Mouse (Mus musculus): ENCODE measurements around the gene Hps4. TPM values are rescaled to one million over a fixed set of nuclear protein-coding genes. Genes with fewer than 3 reads are reported as not detected.

The Hps4 gene
- polyA plus RNA-seq (2014; fragmentation: Illumina TruSeq; extraction: RNeasy Lipid Tissue Mini Kit (QIAGEN cat#74804); ENCODE audit: low read depth, low replicate concordance): 71.4 TPM

DNA sequence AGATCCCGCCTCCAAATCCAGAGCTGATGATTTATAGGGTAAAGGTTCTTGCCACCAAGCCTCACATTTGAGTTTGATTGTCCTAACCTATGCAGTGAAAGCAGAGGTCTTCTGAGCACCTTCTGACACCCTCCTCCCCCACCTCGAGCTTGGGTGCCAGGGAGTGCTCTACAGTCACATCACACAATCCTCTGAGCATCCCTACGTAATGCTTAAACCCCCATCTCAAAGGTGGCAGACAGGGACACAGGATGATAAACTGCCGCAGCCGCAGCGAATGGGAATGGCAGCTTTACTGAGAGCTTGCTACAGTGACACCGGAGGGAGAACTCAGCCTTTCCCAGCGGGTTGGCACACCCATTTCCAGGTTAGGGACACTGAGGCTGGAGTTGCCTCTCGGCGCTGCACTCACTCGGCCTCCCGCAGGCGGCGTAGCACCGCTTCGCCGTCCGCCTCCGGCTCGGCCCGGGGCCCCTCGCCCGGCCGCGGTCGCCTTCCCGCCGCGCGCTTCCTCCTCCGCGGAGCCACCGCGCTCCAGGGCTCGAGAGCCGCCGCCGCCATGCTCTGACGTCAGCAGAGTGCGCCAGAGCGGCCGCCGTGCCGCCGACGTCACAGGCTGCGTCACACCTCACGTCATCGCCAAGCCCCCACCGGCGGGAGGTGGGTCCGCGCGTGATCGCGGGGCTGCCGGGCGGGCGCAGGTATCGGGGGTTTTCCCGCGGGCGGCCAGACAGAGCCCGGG lies at the start of gene Hps4, which contains the start of gene Srrd:
Gene Hps4, plus strand, starts transcription at position 621 of the 742 bp plus-strand sequence.
Gene Srrd, minus strand, starts transcription at position 578 of the 742 bp plus-strand sequence.

DNA sequence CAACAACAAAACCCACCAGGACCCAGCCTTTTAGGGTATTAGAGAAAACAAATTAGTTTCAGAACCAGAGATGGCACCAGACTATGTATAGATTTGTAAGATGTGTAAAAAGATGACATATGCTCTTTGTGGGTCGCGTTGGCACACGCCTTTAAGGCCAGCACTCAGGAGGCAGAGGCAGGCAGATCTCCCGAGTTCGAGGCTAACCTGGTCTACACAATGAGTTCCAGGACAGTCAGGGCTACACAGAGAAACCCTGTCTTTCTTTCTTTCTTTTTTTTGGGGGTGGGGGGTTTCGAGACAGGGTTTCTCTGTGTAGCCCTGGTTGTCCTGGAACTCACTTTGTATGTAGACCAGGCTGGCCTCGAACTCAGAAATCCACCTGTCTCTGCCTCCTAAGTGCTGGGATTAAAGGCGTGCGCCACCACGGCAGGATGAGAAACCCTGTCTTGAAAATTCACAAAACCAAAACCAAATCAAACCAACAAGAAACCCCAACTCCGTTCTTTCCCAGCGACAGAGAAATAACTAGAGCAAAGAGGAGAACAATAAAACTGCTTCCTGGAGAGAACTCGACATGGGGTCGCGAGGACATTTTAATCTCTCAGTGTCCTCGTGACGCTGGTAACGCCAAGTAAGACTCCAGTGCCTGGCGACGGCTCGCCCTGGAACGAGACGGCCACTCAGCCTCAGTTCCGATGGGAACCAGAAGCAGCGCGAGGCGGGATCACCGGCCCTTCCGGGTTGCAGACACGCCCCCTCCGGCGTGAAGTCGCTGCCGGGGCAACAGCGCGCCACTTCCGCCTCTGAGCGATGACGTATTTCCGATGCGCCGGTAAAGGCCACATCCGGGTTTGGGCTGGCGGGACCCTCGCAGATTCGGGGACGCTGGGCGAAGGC lies 17.1 kb upstream of the Hps4 start, which contains the start of gene Tfip11:
Gene Tfip11, plus strand, starts transcription at position 813 of the 900 bp plus-strand sequence.

DNA sequence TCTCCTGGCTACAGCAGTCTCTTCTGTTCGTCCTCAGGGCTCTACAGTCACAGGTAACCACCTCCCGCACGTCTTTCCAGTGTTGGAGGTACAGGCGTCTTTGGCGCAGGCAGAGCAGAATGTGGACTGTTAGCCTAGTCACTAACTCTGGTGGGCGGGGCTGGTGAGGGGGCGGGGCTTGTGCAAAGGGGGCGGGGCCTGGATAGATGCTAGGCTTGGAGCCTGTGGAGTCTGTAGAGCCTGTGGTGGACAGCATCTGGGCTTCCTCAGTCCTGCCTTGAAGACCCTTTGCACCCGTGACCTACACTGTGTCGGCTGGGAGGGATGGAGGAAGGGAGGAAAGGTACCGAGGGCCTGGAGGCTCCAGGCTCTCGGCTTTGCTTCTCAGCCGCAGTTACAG lies 13.0 kb downstream of the Hps4 start, which contains the start of gene Gm6583:
Gene Gm6583, minus strand, starts transcription at position 124 of the 400 bp plus-strand sequence.

DNA sequence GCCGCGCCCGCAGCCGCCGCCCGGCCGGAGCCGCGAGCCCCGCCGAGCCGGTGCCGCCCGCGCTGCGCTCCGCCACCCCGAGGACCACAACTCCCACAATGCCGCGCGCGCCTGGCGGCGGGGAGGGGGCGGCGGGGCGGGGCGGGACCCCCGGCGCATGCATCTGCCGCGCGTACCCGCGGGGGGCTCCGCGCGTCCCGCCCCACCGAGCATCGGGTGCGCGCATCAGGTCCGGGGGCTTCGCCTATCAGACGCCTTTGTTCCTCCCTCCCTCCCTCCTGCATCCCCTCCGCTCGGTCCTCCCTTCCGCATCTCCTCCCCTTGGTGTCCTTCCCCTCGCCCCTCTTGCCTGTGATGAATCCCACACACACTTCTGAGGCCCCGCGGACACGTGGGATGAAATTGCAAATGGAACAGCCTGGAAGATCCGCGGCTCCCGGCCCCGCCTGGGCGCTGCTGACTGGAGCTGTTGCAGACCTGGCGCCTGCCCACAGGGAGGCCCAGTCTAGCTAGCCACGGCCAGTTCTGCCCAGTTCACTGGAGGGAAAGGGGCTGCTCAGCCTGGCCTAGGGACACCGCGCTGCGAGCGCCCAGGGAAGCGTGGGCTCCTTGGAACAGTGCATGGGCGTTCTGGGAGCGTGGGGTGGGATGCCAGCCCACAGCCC lies 52.0 kb downstream of the Hps4 start, which contains the start of gene Asphd2:
Gene Asphd2, minus strand, starts transcription at position 88 of the 665 bp plus-strand sequence.

Other genes starting within 250 kb of the Hps4 start
- gene Cryba4, start 90.6 kb upstream of the Hps4 start, polyA plus RNA-seq (2014; fragmentation: Illumina TruSeq; extraction: RNeasy Lipid Tissue Mini Kit (QIAGEN cat#74804); ENCODE audit: low read depth, low replicate concordance): not detected
- not detected for gene Crybb1, start 87.3 kb upstream of the Hps4 start, polyA plus RNA-seq (2014; fragmentation: Illumina TruSeq; extraction: RNeasy Lipid Tissue Mini Kit (QIAGEN cat#74804); ENCODE audit: low read depth, low replicate concordance)
- 1.6 TPM for gene Tpst2, start 66.4 kb upstream of the Hps4 start, polyA plus RNA-seq (2014; fragmentation: Illumina TruSeq; extraction: RNeasy Lipid Tissue Mini Kit (QIAGEN cat#74804); ENCODE audit: low read depth, low replicate concordance)
- gene Tfip11, start 16.7 kb upstream of the Hps4 start, polyA plus RNA-seq (2014; fragmentation: Illumina TruSeq; extraction: RNeasy Lipid Tissue Mini Kit (QIAGEN cat#74804); ENCODE audit: low read depth, low replicate concordance): 16.1 TPM
- 5.8 TPM for gene Srrd, start within 50 bp of the Hps4 start, polyA plus RNA-seq (2014; fragmentation: Illumina TruSeq; extraction: RNeasy Lipid Tissue Mini Kit (QIAGEN cat#74804); ENCODE audit: low read depth, low replicate concordance)
- gene Gm6583, start 12.9 kb downstream of the Hps4 start, polyA plus RNA-seq (2014; fragmentation: Illumina TruSeq; extraction: RNeasy Lipid Tissue Mini Kit (QIAGEN cat#74804); ENCODE audit: low read depth, low replicate concordance): 1.6 TPM
- not detected for gene Asphd2, start 51.8 kb downstream of the Hps4 start, polyA plus RNA-seq (2014; fragmentation: Illumina TruSeq; extraction: RNeasy Lipid Tissue Mini Kit (QIAGEN cat#74804); ENCODE audit: low read depth, low replicate concordance)
- 13.0 TPM for gene Gm6588, start 106.3 kb downstream of the Hps4 start, polyA plus RNA-seq (2014; fragmentation: Illumina TruSeq; extraction: RNeasy Lipid Tissue Mini Kit (QIAGEN cat#74804); ENCODE audit: low read depth, low replicate concordance)
- gene Sez6l, start 234.1 kb downstream of the Hps4 start, polyA plus RNA-seq (2014; fragmentation: Illumina TruSeq; extraction: RNeasy Lipid Tissue Mini Kit (QIAGEN cat#74804); ENCODE audit: low read depth, low replicate concordance): 0.59 TPM